Mouse (Mus musculus) urinary bladder, postnatal 0 days (tissue): ENCODE measurements around the gene Vmn2r-ps159. TPM values are rescaled to one million over a fixed set of nuclear protein-coding genes. Genes with fewer than 3 reads are reported as not detected.

ENCODE experiments used
- polyA plus RNA-seq: library from polyadenylated mRNA; unstranded; fragments of >200 nt; fragmentation: Nextera tagmentation; extraction: Ambion mirVana; gene quantifications from 2 replicates; pipeline ENCODE4 v1.2.1, GENCODE M21; 2015

The Vmn2r-ps159 gene
- not detected in 2 replicates for polyA plus RNA-seq

GRCm38 (mm10) chr4:156330803-156331202, at the start of gene Vmn2r-ps159:
Gene Vmn2r-ps159, plus strand, starts transcription at chr4:156331103.

Other genes starting within 250 kb of the Vmn2r-ps159 start
- 5.8 and 6.9 TPM in 2 replicates for gene 9430015G10Rik, start 221.1 kb upstream of the Vmn2r-ps159 start, polyA plus RNA-seq
- 1.2 and 1.4 TPM in 2 replicates for gene Rnf223, start 200.6 kb upstream of the Vmn2r-ps159 start, polyA plus RNA-seq
- gene Agrn, start 133.6 kb upstream of the Vmn2r-ps159 start, polyA plus RNA-seq: 21.2 and 22.6 TPM in 2 replicates
- gene Isg15, start 130.3 kb upstream of the Vmn2r-ps159 start, polyA plus RNA-seq: 5.7 and 11.4 TPM in 2 replicates
- 0.70 and 0.96 TPM in 2 replicates for gene AW011738, start 127.8 kb upstream of the Vmn2r-ps159 start, polyA plus RNA-seq
- gene Perm1, start 115.2 kb upstream of the Vmn2r-ps159 start, polyA plus RNA-seq: 0.17 and 0.35 TPM in 2 replicates
- gene Plekhn1, start 96.2 kb upstream of the Vmn2r-ps159 start, polyA plus RNA-seq: 12.3 and 12.7 TPM in 2 replicates
- gene Noc2l, start 95.1 kb upstream of the Vmn2r-ps159 start, polyA plus RNA-seq: 35.2 and 35.4 TPM in 2 replicates
- 0.89 and 0.91 TPM in 2 replicates for gene Samd11, start 75.4 kb upstream of the Vmn2r-ps159 start, polyA plus RNA-seq